Mouse (Mus musculus): ENCODE measurements around the gene Gm10521.

- no peak for TF ChIP-seq CTCF (IDR thresholded peaks at IDR 0.05; ENCODE audit: low read depth, low read length)
- TF ChIP-seq POLR2A (IDR thresholded peaks at IDR 0.05; ENCODE audit: borderline replicate concordance, low read depth, low read length): no peak
These were observed 46.0 kb upstream of the Gm10521 start for GRCm38 (mm10) chr1:171849454-171849853.

Data from bone marrow macrophage, adult 2 months (primary cell).